Mouse (Mus musculus) hematopoietic stem cell, adult 5-6 weeks (primary cell): ENCODE data around the gene Lingo4. TPM values are rescaled to one million over a fixed set of nuclear protein-coding genes. Genes with fewer than 3 reads are reported as not detected.

Experiments
- ATAC-seq, 2 experiments: fragments of 125-278 bp in 1 of 2; replicated peaks in 1 of 2; 2 replicates each; pipeline ENCODE4 v1.8.0; 2016 to 2017; ENCODE audit warnings: inconsistent platforms in 2 of 2, mild to moderate bottlenecking in 2 of 2, moderate number of reproducible peaks in 2 of 2, low read depth in 1 of 2, moderate TSS enrichment in 1 of 2; ENCODE audit not compliant: low FRiP score in 2 of 2, poor library complexity in 2 of 2, severe bottlenecking in 2 of 2, insufficient read depth in 1 of 2, low TSS enrichment in 1 of 2
- total RNA-seq: library from RNA; stranded (forward); fragments of 172-1452, 232-1000 nt; gene quantifications from 2 replicates; pipeline ENCODE4 v1.2.3, GENCODE M21; 2017

Lingo4 gene
- total RNA-seq, 1 experiment from 2014 or later: not detected

DNA sequence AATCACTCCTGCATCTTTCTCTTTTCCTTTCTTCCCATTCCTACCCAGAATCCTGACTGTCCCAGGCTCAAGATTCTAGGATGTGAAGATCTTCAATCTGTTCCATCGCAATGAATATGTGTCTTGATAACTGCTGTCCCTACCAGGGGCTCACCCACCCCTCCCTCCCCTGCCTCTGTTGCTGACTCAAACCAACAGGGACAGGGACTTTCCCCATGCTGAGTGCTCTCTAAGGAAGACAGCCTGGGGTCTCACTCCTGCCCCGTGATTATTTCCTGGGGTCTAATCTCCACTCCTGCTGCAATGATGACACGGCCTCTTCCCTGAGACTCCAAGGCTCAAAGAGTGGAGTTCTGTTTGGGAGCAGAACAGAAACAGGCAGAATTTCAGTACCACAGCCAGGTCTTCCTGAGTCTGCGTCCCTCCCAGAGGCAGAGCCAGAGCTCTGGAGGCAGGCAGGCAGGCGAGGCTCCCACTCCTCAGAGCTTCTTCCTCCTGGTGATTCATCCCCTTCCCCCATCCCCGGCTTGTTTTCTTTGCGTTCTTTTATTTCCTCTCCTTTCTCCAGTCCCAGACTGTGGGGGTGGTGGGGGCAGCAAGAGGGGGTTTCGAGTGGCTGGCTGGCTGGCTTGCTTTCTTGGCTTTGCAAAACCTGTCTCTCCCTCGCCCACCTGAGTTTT, 18.3 kb upstream of the Lingo4 start:
- no peak for ATAC-seq

DNA sequence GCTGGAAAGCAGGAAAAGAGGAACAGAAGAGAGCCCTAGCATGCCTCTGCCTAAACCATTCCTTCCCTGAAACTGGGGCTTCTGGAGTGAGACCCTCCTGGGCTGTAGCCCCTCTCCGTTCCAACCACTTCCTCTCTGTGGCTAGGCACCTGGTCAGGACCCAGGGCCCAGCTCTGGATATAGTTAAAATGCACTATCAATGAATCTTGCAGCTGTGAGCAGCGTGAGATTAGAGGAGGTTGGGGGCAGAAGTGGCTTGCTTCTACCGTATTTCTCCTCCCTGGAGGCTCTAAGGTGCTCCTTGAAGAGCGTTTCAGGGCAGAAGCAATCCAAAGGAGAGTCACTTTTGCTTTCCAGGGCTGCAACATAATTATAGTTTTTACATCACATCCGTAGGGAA, 16.0 kb upstream of the Lingo4 start:
- peak; percentile 29 to 33; a peak in 3 of 4 replicates for ATAC-seq

GRCm38 (mm10) chr3:94383476-94383875, 14.8 kb upstream of the Lingo4 start:
- ATAC-seq: no peak

- no peak for ATAC-seq
These were observed 11.6 kb upstream of the Lingo4 start for GRCm38 (mm10) chr3:94386671-94387070.

DNA sequence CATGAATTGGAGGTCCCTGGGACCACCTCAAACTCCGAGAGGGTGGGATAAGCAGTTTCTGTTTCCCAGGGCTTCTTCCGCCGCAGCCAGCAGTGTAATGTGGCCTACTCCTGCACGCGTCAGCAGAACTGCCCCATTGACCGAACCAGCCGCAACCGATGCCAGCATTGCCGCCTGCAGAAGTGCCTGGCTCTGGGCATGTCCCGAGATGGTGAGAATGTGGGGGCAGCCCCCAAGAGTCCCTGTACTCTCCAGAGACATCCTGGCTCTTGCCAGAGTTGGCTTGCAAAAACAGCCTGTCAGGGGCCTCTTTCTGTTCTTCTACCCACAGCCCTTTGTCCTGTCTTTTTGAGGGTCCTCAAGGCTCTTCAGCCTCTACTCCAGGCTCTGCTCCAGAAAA, 10.9 kb upstream of the Lingo4 start:
- no peak for ATAC-seq

DNA sequence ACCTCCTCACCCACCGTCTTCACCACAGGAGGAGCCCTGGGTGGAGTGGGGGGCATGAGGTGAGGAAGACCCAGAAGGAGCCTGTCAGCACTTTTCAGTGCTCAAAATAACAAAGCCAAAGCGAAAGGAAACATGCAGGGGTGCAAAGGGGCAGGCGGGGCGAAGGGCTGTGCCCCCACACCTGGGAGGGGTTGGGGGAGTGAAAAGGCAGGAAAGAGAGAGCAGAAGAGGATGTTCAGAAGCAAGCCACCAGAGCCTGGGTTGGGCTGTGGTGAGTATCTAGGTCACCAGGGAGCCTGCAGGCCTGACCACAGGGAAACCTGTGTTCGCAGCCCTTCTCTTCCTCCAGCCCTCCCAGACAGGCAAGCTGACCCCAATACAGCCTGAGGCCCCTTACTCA, 10.3 kb upstream of the Lingo4 start:
- peak; percentile 93 to 97 for ATAC-seq

DNA sequence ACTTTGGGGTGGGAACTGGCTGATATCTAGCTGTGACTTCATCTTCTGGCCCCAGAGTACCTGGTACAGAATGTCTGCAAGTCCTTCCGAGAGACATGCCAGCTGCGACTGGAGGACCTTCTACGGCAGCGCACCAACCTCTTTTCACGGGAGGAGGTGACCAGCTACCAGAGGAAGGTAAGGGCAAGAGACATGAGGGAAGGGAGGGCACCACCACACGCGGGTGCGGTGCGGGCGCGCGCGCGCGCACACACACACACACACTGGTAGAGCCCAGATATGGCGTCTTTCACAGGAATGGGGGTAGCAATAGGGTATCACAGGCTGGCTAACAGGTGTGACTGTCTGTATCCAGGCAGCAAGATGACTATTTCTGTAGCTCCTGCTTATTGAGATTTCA, 8.9 kb upstream of the Lingo4 start:
- no peak for ATAC-seq

DNA sequence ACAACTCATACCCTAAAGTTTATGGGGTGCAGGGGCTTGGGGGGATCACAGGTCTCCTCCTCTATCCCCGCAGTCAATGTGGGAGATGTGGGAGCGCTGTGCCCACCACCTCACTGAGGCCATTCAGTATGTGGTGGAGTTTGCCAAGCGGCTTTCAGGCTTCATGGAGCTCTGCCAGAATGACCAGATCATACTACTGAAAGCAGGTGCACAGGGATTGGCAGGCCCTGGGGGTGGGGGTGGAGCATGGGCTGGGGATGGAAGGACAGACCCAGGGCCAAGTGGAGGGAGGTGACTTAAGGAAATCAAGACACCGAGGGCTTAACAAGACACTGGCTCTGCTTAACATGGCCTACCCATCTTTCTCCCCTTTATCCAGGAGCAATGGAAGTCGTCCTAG, 7.3 kb upstream of the Lingo4 start:
- ATAC-seq: no peak

- no peak for ATAC-seq
These were observed 6.2 kb upstream of the Lingo4 start for GRCm38 (mm10) chr3:94392128-94392527.

GRCm38 (mm10) chr3:94393049-94393448, 5.3 kb upstream of the Lingo4 start:
- ATAC-seq: no peak

- ATAC-seq: no peak
These were observed 2.0 kb upstream of the Lingo4 start for GRCm38 (mm10) chr3:94396336-94396735.

- ATAC-seq: no peak
These were observed 1.5 kb upstream of the Lingo4 start for GRCm38 (mm10) chr3:94396851-94397250.

- ATAC-seq: peak; percentile 49 to 65; a peak in 3 of 4 replicates
These were observed 695 bp downstream of the Lingo4 start for GRCm38 (mm10) chr3:94398943-94399481.

- ATAC-seq: no peak
These were observed 1.5 kb downstream of the Lingo4 start for GRCm38 (mm10) chr3:94399663-94400310.

GRCm38 (mm10) chr3:94402451-94402850, 4.1 kb downstream of the Lingo4 start:
- ATAC-seq: no peak

GRCm38 (mm10) chr3:94404366-94405054, 6.2 kb downstream of the Lingo4 start:
- ATAC-seq: no peak

DNA sequence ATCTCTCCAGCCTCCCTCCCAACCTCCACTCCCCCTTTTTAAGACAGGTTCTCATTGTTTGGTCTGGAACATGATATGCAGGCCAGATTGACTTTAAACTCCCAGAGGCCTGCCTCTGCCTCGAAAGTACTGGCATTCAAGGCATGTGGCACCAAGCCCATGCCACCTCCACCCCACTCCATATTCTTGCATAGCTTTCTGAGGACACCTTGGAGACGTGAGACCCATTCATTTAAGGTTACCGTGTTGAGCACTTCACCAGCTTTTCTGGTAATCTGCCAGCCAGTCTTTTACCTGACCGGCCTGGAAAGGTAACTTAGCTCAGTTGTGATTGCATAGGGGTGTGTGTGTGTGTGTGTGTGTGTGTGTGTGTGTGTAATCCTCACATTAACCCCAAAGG, 7.2 kb downstream of the Lingo4 start:
- ATAC-seq: no peak

- peak; percentile 13 to 33; a peak in 2 of 4 replicates for ATAC-seq
These were observed 14.2 kb downstream of the Lingo4 start for GRCm38 (mm10) chr3:94412530-94412929.
